Mouse (Mus musculus) kidney, postnatal 36 days (tissue): ENCODE measurements around the gene Tnfrsf25.

Experiments used
- DNase-seq, 2 experiments: peaks; one replicate each; pipeline ENCODE4 v3.0.0; 2021 to 2022; ENCODE audit warnings: mixed read lengths in 2 of 2

Gene Tnfrsf25

DNA sequence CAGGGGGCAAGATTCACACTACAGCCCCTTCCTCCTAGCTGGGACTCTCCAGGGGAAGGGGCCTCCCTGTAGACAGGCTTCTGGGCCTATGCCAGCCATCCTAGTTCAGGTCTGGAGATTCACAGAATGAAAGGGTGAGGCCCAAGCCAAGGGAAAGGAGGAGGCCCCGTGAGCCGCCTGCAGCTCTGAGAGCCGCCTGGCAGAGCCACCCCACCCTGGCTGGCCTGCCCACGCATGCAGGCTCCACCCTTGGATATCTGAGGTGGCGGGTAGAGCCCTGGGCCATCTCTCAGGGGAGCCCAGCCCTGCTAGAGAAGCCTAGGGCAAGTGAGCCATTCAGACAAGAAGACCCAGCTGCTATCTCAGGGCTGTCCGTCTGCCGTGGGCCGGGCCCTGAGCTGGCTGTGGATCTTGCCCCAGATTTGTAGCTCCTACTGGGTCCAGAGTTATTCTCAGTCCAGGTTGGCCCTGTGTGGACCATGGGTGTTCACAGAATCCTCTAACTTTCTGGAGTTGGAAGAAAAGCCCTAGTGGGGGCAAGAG, 22.9 kb upstream of the Tnfrsf25 start:
- no peak for DNase-seq

DNA sequence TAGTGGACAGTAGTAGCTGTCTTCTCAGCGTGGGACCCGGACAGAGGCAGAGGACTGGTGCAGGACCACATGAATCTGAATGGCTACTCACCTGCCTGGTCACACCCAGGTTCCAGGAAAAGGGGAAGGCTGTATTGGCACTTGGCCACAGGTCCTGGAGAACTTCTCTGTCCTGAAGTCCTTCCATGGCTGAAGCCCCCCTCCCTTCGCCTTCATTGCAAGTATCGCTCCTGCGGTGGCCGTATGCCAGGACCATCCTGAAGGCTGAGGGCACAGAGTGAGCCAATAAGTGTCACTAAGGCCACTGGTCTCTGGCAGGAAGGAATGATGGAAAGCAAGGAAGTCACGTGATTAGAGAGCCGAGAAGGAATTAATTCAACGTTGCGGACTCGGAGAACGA, 21.5 kb upstream of the Tnfrsf25 start:
- no peak for DNase-seq

GRCm38 (mm10) chr4:152095937-152096910, 19.5 kb upstream of the Tnfrsf25 start:
- peak; percentile 86 to 95 for DNase-seq

DNA sequence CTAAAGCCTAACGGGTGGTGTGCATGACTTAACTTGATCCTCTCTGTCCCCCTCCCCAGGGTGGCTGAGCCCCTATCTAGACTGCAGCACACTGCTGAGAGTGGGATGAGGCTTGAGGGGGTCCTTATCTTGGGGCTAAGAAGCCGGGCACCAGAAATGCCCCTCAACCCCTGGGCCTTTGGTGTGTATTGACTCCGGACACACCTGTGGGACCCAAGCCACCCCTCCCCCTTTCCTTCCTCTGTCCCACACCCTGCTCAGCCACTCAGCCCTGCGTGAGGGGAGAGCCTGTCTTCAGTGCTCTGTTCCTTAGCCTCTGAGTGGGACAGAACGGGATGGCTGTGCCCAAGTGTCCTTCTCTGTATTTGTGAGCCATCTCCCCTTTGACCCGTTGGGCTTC, 18.8 kb upstream of the Tnfrsf25 start:
- peak; percentile 42 to 45 for DNase-seq

DNA sequence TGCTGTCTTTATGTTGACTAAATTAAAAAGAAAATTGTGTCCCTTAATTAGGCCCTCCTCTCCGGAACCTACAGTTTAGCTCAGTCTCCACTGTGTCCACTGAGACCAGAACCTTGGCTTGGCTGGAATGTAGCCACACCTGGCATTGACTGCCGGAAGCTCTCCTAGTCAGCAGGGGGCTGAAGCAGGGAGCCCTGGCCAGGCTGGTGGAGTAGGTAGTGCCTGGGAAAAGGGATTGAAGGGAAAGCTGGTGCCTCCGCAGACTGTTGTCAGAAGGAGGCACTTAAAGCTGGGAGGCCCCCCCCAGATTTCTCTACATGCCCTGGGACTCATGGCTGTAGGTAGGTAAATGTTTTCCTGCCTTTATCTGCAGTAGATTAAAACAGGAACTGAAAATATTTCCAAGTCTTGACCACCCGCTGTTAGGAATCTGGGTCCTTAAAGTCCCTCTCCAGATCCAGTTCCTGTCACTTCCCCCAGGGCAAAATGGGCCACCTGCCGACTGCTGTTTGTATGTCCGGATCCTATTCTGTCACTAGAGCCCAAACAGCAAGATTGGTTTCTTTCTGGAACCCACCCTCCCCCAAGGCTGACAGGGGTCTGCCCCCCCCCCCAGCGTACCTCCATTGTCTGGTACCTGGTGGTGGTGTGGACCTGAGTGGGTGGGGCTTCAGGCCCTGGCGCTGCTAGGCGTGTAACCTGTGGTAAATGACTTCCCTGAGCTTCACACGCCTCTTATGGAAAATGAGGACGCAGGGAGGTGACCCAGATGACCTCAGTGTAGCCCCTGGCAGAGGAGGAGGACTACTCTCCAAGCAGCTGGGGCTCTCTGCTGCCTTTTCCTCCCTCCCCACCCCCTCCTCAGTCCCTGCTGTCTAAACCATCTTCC, 17.6 kb upstream of the Tnfrsf25 start:
- DNase-seq, result peak; percentile 45 to 63

GRCm38 (mm10) chr4:152100541-152100940, 15.2 kb upstream of the Tnfrsf25 start:
- no peak for DNase-seq

- DNase-seq, result no peak
Measured at GRCm38 (mm10) chr4:152101081-152101653, 14.6 kb upstream of the Tnfrsf25 start.

GRCm38 (mm10) chr4:152101921-152102320, 13.8 kb upstream of the Tnfrsf25 start:
- no peak for DNase-seq

GRCm38 (mm10) chr4:152103025-152103424, 12.7 kb upstream of the Tnfrsf25 start:
- DNase-seq, result peak; percentile 83 to 93

GRCm38 (mm10) chr4:152106746-152107145, 9.0 kb upstream of the Tnfrsf25 start:
- peak in 1 of 2 experiments; percentile 43 for DNase-seq

DNA sequence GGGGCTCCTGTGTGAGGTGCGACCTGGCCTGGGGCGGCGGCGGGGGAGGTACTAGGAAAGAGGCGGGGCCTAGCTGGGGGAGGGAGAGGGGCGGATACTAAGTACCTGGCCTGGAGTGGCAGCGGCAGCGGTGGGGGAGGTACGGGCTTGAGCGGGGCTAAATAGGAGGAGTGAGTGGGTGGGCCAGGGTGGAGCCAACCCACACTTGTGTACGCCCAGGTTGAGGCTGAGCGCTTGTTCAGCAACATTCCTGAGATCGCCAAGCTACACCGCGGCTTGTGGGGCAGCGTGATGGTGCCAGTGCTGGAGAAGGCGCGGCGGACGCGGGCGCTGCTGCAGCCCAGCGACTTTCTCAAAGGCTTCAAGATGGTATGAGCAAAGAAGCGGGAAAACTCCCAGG, 8.2 kb upstream of the Tnfrsf25 start:
- peak; percentile 94 to 95 for DNase-seq

- DNase-seq, result peak; percentile 92 to 93
Measured at GRCm38 (mm10) chr4:152107971-152108509, 7.7 kb upstream of the Tnfrsf25 start.

DNA sequence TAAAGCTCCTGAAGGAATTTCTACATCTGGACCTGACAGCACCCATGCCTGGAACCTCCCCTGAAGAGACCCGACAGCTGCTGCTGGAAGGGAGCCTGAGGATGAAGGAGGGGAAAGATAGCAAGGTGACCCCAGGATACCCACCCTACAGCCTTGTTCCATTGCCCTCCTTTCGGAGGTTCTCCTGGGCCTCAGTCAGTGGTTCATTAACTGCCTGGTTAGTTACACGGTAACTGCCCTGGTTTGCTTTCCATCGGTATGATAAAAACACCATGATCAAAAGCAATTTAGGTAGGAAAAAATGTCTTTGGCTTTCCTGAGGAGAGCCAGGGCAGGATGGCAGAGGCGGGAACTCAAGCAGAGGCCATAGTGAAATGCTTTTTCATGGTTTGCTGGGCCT, 7.1 kb upstream of the Tnfrsf25 start:
- peak; percentile 51 to 56 for DNase-seq

GRCm38 (mm10) chr4:152109509-152109908, 6.2 kb upstream of the Tnfrsf25 start:
- DNase-seq, result no peak

- DNase-seq, result no peak
Measured at GRCm38 (mm10) chr4:152110689-152111088, 5.0 kb upstream of the Tnfrsf25 start.

- no peak for DNase-seq
Measured at GRCm38 (mm10) chr4:152112329-152112728, 3.4 kb upstream of the Tnfrsf25 start.

- no peak for DNase-seq
Measured at GRCm38 (mm10) chr4:152114080-152114479, 1.7 kb upstream of the Tnfrsf25 start.

- DNase-seq, result no peak
Measured at GRCm38 (mm10) chr4:152117538-152117937, 1.8 kb downstream of the Tnfrsf25 start.

DNA sequence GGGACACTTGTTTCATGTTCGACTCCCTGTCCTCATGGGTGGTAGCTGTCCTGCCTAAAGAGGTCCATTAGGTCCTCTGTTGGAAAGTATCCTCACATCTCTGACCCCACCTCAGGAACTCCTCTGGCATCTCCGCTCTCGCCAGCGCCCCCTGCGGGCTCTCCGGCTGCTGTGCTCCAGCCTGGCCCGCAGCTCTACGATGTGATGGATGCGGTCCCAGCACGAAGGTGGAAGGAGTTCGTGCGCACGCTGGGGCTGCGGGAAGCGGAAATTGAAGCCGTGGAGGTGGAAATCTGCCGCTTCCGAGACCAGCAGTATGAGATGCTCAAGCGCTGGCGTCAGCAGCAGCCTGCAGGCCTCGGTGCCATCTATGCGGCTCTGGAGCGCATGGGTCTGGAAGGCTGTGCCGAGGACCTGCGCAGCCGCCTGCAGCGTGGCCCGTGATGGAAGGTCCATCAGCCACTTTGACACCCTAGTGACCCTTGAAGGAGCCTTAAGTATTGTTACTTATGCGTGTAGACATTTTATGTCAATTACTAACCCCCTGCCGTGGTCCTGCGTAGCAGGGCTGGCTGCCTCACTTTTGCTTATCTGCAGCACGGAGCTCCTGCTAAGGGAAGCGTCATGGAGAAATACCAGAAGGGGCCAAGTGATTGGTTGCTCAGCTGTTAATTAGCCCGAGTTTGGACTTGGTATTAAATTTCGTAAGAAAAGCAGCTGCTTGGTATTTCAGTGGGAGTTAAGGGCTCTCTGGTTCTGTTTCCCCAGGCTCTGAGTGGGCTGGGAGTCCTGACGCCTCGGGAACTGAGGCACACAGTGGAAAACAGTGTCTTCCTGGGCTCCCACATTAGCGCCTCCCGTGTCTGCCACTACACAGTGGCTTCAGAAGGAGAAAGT, 3.9 kb downstream of the Tnfrsf25 start:
- DNase-seq, result peak; percentile 58 to 86

DNA sequence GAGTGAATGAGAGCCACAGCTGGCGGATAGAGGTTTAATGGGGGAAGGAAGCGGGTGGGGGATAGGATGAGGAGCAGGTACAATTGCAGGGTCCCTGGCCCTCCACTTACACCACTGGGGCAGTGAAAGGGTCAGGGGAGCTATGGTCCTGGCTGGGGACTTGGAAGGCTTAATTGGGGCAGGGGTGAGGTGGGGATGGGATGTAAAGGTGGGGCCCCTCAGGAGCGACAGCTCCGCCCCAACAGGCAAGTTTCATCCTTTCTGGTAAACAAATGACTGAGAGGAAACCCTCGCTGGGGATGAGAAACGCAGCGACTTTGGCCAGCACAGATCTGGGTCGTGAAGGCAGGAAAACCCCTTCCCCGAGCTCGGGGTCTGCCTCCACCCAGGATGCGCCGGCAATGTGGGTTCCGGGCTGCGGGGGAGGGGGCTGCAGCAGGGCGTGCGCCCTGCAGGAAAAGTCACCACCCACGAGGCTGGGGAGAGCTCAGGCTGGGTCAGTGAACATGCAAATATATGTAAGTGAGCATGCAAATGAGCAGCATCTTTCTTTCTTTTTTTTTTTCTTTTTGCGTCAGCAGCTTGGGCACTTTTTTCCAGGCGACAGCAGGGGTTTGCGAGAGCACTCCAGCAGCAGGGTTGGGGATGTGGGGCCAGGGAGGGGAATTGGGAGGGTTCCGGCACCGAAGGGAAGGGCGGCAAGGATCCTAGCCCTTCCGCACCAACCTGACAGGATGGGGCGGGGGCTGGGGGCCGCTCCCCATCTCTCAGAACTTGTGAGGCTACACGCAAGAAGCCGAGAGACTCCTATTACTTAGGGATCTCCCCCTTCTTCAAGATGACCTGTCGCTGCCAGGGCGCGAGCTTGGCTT, 4.8 kb downstream of the Tnfrsf25 start:
- no peak for DNase-seq
